Mouse (Mus musculus): Measurements from ENCODE around the gene Phf21a. TPM values are rescaled to one million over a fixed set of nuclear protein-coding genes. Genes with fewer than 3 reads are reported as not detected.

Gene Phf21a
- total RNA-seq (2015) (66.8 and 81.2 TPM in 2 replicates), total RNA-seq (2017) (48.8 and 74.2 TPM in 2 replicates)

DNA sequence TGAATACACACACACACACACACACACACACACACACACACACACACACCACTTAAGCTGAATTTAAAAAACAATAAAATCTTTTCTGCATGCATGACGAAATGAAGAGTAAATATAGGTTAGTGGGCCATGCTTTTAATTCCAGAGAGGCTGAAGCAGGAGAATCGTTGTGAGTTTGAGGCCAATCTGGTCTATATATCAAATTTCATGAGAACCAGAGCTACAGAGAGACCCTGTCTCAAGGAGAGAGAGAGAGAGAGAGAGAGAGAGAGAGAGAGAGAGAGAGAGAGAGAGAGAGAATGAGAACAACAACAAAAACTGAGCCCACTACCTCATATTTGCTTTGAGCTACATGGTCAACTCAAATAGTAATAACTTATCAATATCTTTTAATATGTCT lies at the start of gene Phf21a:
Gene Phf21a, plus strand, starts transcription at position 301 of the 400 bp plus-strand sequence.
- no peak for ATAC-seq (ENCODE audit: poor library complexity, severe bottlenecking)

DNA sequence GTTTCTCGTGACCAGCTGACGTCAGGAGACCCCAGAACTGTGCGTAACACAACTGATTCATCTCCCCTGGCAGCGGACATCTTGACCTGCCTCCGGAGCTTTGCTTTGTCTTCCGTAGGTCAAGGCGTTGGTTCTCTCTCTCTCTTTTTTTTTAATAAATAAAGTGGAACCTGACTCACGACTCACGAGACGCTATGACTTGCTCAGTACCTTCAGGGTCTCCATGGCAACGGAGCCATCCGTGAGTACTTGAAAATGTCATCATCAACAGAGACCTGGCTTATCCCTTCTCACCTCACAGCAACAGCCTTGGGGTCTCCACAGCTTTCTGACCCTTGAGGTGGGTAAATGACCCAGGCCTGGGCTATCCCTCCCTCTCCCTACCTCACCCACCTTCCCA lies 49.6 kb upstream of the Phf21a start:
- ATAC-seq (ENCODE audit: poor library complexity, severe bottlenecking) = no peak

DNA sequence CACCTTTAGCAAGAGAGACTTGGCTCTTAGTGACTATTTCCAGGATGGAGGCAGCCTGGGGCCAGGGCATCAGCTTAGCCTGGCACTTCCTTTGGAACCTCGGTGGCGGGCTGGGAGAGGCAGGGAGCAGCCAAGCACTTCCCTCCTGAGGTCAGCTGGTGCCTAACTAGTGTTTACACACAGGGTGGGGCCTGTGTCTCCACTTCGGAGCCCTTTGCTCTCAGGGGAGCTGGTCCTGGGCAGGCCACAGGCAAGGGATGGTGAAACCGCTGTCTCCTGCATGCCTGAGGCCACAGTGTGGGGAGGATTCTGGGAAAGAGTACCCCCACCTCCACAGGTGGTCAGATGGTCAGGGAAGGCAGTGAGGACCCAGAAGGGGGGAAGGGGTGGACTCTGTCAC lies 45.3 kb upstream of the Phf21a start:
- ATAC-seq (ENCODE audit: poor library complexity, severe bottlenecking) = no peak

DNA sequence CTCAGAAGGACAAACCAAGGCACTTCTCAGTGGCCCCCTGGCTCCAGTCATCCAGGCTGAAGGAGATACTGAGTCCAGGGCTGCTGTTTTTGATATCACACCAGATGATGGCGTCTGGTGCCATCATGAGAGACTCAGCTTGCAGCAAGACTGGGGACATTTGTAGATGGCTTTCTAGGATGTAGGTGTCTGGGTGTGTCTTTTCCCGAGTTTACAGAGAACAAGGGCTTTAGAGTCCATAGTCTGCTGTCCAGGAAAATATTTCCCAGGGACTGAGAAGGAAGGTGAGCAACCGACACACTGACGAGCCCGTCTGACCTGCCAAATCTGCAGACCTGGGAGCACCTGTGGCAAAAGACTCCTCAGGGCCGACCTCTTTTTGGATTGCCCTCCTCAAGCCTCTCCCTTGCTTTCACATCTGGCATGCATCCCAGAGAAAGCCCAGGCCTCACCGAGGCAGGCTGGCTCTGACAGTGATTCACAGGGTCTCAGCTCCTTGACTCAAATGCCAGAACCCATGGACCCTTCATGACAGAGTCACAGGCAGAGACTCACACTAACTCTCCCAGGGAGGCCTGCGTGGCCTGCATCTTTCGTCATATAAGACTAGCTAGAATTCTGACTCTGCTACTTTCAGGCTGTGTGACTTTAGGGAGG lies 44.8 kb upstream of the Phf21a start:
- no peak for ATAC-seq (ENCODE audit: poor library complexity, severe bottlenecking)

DNA sequence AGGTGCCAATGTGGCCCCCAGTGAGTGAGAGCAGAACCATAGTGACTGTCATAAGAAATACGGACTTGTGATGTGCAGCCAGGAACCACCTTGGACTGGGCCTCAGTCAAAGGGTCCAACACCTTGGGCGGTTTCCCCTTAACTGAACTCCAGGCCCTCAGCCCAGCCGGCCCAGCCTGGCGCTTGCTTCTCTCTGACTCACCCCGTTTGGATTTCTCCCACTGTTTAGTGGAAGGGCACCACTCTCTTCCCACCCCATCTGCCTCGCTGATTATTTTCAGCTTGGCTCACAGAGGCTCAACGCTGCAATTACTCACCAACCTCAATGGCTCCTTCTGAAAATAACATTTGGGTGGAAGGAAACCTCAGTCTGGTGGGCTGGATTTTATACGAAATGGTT lies 40.7 kb upstream of the Phf21a start:
- no peak for ATAC-seq (ENCODE audit: poor library complexity, severe bottlenecking)

DNA sequence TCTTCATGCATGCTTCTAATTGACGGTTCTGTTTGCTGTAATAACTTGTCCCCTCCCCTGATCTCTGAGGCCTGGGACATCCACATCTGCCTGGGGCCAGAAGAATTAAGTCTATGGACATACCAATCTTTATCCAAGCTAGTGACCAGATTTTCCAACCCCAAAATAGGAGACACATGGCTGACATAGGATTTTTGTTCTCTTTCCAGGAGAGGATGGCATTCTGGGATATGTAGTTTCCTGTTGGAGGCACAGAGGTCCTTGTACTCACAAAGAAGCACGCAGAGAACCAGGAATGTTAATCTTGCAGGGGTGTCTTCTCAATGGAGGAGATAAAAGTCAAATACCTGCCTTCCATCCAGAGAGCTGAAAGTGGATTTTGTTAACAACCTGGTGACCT lies 40.2 kb upstream of the Phf21a start:
- ATAC-seq (ENCODE audit: poor library complexity, severe bottlenecking) = no peak

DNA sequence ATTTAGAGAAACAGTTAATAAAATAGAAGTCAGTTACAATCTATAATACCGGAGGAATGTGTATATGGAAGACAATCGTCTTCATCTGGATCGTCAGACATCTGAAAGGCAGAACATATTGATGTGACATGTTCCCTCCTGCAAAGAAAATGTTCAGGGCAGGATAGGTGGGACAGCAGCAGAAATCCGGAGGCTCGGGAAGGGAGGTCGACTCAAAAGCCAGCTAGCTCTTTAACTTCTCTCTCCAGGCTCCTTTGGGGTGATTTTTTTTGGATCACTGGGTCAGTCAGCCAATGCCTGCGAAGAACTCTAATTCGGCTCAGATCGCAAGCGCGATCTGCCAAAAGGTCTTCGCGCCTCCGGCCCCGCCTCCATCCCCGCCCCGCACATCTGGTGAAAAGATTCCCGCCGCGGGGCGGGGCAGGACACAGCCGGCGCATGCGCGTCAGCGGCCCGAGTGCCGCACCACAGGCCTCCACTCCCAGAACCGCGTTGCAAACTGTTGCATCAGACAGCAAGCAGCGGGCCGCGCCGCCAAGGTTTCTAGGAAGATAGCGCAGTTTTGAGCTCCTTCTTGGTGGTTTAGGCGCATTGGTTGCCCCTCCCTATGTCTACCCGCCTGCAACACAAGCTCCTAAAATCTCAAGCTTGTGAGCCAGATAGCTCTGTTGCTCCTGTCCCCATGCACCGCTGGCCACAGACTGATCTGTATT lies 37.7 kb upstream of the Phf21a start:
- ATAC-seq (ENCODE audit: poor library complexity, severe bottlenecking) = peak; percentile 65

DNA sequence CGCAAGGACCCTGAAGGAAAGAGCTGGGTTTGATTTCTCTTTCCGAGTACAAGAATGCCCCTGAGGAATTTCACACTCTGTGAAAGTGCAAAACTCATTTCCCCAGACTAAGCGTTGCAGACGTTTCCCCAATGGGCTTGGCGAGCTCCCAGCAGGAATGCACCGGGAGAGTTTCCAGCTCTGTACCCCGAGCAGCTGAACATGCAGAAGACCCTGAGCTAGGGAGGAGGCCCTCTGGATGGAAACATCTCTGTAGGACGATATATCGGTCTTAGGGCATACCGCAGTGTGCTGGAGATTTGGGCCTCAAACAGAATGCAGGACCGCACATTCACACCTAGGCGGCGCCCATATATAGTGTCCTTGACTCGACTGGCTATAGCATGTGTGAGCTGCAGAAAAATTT lies 37.1 kb upstream of the Phf21a start:
- peak; percentile 43; the same call in 1 of the 2 replicates for ATAC-seq (ENCODE audit: poor library complexity, severe bottlenecking)

DNA sequence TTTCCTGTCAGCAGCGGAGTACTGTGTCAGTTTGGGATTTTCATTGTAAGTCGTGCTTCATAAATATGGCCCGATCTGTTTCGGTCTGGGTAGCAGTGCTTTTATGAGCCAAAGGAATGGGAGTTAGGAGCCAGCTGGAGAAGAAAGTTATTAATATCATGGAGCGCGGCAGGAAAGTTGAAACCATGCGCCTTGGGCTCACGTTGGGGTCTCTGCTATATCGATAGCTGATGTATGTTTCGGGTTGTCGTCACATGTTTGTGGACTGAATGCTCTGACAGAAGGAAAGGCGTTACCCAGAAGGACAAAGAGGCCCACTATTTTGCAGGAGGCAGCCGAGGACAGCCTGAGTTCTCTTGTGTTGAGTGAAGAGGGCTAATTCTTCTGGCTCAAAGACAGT lies 36.2 kb upstream of the Phf21a start:
- no peak for ATAC-seq (ENCODE audit: poor library complexity, severe bottlenecking)

DNA sequence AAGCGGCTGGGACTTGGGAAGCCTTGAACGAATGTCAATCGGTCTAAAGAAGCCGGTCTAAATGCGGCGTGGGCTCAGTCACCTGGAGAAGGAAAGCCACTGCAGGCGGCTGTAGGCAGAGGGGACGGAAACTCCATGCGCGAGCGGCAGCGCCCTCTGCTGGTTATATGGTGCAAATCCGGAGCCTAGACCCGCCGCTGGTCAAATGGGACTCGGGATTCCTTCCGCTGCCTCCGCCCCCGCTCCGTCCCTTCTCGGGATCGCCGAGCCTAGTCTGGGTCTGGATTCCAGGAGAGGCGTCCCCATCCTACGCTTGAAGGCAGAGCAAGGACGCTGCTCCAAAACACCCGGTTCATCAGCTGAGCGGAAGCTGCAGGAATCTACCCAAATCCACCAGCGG lies 34.4 kb upstream of the Phf21a start:
- peak; percentile 74 for ATAC-seq (ENCODE audit: poor library complexity, severe bottlenecking)

DNA sequence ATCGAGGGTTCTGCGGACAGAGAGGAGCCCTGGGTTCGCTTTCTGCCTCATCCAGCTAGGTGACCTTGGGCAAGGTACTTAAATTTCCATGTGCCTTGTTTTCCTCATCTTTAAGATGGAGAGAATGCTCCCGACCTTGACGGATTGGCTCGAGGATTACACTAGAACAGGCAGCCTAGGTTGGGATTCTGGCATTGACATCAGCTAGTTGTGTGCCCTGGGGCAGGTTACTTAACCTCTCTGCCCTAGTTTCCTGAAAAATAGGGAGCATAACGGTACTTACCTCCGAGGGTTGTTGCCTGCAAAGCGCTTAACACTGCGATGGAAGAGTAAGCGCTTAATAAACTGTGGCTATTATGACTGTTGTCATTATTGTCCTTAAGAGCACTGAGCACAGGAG lies 34.0 kb upstream of the Phf21a start:
- ATAC-seq (ENCODE audit: poor library complexity, severe bottlenecking) = no peak

DNA sequence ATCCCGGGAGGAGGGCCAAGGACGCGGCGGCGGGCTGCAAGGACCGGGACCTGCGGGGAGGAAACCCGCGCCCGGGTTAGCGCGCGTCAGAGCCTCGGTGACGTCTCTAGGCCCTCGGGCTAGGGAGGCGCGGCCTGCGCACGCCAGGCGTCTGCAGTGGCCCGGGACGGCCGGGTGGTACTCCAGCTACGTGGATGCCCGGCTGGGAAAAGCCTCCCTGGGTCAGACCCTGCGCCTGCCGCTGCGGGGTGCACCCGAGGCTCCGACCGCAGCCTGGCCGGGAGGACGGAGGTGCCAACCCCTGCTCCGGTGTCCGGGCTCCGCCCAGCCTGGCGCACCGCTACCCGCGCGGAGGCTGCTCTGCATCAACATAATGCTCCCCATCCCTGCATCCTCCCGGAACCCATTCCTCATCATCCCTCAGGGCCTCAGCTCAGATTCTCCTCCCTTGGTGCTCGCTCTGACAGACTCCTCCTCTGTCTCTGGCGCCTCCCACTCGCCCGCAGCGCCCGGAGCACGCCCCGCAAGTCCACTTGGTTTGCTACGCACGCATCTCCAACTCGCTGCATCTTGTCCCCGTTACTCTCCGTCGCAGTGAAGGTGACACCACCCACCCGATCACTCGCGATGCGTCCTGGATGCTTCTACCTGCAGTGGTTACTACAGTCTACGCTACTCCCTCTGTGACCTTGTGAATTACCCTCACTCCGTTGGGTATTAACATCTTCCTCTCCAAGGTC lies 33.3 kb upstream of the Phf21a start:
- peak; percentile 64 for ATAC-seq (ENCODE audit: poor library complexity, severe bottlenecking)

DNA sequence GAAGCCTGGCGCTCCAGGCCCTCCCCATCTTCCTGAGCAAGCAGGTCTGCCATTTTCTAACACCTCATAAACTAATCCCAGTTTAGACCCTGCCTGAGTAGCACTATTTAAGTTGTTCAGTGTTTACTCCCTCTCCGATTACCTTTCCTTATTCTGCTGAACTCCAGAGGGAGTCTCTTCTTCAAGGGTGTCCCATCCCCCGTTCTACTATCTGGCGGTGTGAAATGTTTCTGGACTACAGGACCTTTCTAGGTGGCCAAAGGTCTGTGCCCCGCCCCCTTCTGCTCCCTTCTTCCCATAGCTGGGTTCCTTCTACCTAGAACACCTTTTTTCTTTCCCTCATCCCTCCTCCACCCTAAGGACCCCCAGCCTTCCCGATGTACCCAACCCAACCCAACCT lies 32.6 kb upstream of the Phf21a start:
- ATAC-seq (ENCODE audit: poor library complexity, severe bottlenecking) = no peak

DNA sequence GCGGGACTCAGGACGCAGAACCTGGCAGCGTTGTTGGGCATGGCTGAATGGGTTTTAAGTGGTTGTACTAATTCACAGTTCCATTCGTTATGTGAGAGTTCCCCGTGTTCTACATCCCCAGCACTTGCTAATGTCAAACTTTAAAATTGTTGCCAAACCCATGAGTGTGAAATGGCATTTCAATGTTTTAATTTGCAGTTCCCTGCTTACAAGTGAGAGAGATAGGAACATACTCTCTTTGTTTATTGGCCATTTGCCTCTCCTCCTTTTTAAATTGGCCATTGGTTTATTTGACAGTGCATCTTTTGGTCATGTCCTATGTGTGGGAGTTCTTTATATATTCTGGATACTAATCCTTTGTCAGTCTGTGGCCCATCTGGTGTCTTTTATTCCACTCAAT lies 31.6 kb upstream of the Phf21a start:
- no peak for ATAC-seq (ENCODE audit: poor library complexity, severe bottlenecking)

DNA sequence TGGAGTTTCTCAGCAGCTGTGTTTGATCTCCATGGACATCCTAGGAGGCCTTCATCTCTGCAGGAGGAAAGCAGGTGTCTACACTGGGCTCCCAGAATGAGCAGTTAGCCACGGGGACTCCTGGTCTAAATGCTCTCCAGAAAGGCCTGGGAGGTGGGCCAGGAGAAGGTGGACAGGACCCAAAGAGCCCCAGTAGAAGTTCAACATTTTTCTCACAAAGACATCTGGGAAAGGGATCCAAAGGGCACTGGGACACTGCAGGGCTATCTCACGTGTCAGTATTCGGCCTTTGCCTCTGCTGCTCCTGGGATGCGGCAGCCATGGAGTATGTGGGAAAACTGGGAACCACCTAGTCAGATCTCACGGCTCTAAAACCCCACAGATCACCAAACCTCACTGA lies 29.8 kb upstream of the Phf21a start:
- ATAC-seq (ENCODE audit: poor library complexity, severe bottlenecking) = no peak

DNA sequence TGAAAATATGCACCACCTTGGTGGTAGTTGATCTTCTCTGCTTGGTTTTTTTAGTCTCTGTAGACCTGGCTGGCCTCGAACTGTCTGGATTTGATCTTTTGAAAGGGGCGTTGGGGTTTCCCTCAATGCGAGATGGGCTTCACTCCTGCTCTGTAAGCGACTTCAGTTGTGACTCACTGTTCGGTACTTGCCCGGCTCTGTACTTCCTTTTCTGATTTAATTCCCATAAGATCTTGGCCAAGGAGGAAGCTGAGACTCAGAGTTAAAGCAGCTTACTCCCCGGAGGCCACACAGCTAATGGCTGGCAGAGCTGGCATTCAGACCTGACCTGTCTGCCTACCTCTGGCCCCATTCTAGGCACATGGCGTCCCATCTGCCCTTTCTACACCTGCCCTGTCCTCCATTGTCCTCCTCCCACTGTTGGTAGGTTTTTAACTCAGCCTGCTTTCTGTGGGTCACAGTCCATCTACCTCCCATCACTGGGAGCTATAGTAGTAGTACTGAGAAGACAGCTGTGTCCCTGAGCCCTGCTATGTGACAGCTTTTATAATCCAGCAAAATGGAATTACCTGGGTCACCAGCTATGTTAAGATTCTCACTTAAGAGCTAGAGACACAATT lies 27.5 kb upstream of the Phf21a start:
- peak; percentile 54 for ATAC-seq (ENCODE audit: poor library complexity, severe bottlenecking)

DNA sequence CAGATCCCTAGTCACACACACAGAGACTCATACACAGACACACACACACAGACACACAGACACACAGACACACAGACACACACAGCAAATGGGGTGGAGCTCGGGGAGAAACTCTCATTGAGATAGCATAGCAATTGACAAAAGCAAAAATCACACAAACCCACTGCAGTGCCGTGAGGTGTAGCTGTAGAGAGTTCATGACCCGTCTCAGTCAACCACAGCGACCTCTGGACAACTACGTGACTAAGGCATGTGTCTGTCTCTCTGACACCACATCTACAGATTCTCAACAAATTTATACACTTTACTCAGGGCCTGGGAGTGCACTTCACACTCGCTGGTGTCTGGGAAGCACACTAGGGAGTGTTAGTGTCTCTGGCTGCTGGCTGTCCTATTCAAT lies 27.0 kb upstream of the Phf21a start:
- no peak for ATAC-seq (ENCODE audit: poor library complexity, severe bottlenecking)

DNA sequence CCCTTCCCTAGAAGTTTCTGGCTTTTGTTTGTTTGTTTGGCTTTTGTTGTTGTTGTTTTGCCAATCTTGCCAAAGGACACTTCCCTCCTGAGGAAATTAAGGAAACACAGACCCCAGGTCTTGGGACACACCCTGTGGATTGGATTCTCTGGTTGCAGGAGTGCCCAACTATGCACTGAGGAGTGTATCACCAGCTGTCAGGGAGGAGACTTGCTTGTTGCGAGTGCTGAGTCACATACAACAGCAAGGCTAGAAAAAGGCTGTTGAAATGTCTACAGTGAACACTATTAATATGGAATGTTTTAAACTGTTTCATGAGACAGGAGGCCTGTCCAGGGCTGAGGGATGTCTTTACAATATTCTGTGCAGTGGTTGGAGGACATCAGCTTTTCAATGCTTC lies 26.0 kb upstream of the Phf21a start:
- ATAC-seq (ENCODE audit: poor library complexity, severe bottlenecking) = no peak

DNA sequence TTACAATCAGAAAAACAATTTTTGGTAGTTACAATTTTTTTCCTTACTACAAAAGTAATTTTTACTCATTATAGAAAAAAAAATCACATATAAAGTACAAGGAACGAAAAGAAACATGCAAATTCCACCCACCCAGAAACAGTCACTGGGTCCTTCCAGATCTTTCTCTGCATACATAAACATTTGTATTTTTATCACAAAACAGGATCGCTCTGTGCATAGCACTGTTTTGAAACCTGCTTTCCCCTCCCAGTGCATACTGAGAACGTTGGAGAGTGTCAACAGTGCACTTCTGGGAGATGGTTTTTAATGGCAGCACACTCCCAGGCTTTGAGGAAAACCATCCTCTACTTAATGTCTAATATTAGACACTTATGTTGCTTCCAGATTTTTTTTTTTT lies 25.3 kb upstream of the Phf21a start:
- no peak for ATAC-seq (ENCODE audit: poor library complexity, severe bottlenecking)

DNA sequence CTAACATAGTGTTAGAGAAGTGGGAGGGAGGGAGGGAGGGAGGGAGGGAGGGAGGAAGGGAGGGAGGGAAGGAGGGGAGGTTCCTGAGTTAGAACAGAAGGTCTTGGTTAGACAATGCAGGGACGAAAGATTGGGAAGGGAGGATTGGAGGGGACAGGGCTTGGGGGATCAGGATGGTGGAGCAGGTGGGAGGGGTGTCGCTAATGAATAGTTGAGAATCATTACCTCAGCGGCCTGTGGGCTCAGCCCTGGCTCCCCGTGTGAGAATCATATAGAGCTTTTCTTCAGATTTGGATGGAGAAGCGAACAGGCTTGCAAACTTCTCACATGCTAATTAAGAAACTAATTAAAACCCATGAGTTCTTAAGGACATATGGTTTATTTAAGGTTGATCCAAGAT lies 23.3 kb upstream of the Phf21a start:
- no peak for ATAC-seq (ENCODE audit: poor library complexity, severe bottlenecking)

DNA sequence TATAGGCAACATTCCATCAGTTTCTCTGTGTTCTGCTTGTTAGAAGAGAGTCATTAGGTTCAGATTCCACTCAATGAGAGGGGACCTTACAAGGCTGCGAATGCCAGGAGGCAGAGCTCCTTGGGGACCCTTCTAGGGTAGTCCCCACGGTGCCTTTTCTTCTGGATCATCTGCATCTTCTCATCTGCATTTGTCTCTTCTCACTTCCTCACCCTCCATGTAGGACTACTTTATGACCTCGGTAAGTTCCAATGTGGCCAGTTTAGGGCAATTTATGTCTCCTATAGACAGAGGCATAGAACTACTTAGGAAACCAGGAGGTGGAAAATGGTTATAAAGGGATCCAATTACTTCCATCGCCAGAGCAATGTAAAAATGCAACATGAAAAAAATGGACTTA lies 21.8 kb upstream of the Phf21a start:
- no peak for ATAC-seq (ENCODE audit: poor library complexity, severe bottlenecking)

Measured in megakaryocyte, adult 5-6 weeks (primary cell).